Mouse (Mus musculus) granulocyte monocyte progenitor cell, adult 5-6 weeks (primary cell): ENCODE results near the gene Prickle2. TPM values are rescaled to one million over a fixed set of nuclear protein-coding genes. Genes with fewer than 3 reads are reported as not detected.

Experiments used
- ATAC-seq: replicated peaks from 2 replicates; pipeline ENCODE4 v1.8.0; 2016; ENCODE audit warnings: mild to moderate bottlenecking, moderate TSS enrichment, inconsistent platforms; ENCODE audit not compliant: poor library complexity, severe bottlenecking
- total RNA-seq, 2 experiments: library from RNA; stranded (forward) in 1 of 2; stranded (reverse) in 1 of 2; fragments of 200-712, 200-1000 nt in 1 of 2; fragments of >200 nt in 1 of 2; fragmentation: Nextera tagmentation in 1 of 2; gene quantifications; 2 replicates each; pipeline ENCODE4 v1.2.3; 2014 to 2017

The Prickle2 gene
- total RNA-seq, 2 experiments from 2014 or later, result not detected

DNA sequence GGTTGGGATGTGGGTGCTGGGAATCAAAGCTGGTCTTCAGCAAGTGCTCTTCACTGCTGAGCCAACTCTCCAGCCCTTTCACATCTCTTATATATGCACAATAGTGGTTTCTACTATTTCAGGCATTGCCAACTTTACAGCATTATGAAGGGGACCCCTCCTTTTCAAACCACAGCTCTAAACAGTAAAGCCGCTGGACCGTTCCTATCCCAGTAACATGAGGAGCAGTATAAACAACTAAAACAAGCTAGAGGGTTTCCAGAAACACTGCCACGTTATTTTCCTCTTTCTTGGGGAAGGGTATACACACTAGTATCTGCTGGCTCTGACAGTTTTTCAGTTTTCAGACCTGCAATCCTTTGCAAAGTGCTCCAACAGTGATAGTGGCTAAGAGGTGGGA, 179.7 kb downstream of the Prickle2 start:
- no peak for ATAC-seq

DNA sequence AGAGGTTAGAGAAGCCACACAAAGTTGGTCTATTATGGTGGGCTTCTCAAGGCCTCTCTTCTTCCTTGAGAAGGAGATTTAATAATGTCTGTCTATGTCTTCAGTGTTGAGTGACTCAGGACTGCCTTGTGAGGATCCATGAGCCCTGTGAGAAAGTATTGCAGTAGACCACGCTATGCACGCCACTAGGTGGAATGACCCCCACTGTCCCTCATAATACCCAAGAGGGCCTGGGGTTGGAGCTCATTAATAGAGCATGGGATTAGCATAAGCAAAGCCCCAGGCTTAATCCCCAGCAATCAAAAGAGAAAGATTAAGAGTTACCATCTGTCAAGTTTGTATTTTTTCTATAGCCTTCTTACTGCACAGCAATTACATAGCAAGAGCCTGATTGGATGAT, 180.3 kb downstream of the Prickle2 start:
- ATAC-seq, result no peak

DNA sequence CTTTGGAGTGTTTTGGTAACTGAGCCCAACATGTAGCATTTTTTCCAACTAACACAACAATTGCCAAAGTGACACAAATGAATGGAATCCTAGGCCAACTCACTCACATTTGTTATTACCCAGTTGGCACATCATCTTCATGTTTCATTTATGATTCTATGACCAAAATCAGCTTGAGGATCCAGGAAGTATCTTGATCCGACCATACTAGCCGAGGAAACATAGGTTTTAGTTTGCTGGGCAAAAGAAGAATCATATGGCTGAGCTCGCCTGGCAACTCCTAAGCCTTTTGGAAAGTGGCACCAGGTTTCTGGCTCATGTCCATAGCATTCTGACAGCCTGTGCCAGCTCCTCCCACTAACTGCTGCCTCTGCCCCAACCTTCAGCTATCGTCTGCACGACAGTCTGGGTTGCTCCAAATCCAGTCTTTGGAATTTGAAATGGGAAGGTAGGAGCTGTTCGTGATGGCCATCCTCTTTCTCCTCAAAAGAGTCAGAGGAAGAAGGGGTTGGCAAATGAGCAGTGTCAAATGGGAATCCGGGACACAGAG, 184.4 kb downstream of the Prickle2 start:
- ATAC-seq, result no peak

DNA sequence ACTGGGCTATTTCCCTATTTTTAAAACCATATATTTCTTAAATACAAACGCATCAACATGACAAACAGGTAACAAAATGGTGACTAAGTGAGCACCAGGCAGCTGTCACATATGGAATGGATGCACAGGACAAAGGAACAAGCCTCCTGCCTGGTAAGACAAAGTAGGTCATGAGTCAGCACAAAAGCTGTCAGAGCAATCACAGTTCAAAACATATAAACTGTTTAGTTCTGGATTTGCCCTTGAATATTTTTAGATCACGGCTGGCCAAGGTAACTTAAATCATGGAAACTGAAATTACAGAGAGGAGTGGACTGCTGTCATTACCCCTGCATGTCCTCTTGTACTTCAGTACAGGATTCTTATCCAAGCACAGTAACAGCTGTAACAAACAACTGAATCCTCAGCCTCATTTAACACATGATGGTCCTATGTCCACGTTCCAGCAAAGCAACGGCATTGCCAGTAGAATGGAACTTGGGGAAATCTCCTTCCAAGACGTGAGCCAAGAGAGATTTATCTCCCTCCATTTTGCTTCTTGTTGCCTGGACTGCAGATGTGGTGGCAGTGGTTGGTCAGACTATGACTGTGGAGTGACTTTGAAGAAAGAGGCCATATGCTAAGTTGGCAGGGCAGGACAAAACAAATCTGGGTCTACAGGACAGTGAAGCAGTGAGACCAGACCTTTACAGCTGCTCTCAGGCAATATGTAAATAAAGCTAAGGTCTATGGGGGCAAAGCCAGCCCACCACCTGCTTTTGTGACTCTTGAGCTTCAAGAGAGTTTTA, 185.7 kb downstream of the Prickle2 start:
- no peak for ATAC-seq

DNA sequence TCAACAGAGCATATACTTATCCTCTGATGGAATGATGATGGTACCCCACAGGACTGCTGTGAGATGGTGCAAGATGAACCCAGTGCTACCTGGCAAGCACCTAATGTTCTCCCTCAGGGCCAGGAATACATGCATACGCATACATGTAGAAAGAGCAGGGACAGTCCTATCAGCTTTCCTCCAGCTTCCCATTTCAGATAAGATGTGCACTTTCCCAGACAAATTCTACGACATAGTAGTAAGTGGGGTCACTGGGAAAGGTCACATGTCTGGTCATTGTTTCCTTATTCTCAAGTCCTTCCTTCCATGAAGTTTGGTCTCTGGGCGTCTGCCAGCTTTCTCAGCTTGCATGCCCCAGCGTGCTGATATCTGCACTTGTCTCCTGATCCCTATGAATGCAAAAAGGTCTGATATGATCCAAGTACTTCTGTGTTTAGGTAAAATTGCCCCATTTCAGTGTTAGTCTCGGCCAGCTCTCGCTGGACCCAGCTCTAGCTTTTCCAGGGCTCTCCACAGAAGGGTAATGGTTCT, 187.5 kb downstream of the Prickle2 start:
- no peak for ATAC-seq

DNA sequence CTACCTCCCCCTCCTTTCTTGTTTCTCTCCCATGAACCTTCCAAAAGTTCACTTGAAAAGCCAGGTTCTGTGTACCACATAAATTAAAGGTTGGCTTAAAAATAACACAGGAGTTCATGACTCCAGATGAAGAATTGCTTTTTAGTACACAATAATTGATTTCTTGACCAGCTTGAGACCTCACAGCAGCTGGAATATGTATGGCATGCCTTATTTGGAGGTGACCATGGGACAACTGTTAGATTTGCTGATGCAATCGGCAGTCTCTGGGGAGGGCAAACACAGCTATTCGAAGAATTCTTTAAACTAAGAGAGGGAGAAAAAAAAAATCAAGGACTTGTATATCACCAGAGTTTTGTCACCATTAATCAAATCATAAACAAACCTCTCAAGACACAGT, 189.0 kb downstream of the Prickle2 start:
- no peak for ATAC-seq

DNA sequence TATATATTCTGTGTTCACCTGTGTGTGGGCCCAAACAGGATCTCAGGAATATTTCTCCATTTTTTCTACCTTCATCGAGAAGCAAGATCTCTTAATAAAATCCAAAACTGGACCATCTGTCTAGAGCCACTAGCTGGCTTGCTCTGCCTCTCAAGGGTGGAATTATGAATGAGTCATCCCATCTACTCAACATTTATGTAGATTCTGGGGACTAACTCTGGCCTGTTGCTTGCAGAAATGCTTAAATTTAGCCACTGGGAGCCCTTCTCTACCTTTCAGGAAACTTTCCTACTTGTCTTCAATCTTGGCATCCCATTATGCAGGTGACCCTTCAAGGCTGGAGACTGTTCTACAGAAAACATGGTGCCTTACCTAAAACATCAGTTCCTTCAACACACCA, 194.0 kb downstream of the Prickle2 start:
- ATAC-seq, result no peak

DNA sequence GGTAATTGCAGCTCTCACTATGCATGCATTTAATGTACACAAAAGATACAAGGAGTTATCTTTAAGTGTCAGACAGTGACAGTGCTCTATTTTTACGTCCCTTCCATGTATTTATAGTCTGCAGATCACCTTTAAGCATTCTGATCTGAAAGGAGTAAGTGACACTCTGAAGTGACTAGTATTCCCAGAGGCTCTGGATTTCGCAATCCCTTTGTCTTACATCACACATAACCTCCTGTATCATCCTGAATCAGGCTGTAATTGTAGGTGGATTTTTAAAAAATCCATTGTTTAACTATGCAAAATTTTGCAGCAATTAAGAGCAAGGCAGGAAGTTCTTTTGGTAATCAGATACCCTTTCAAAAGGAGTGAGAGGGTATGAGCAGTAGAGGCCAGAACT, 196.2 kb downstream of the Prickle2 start:
- ATAC-seq, result no peak

DNA sequence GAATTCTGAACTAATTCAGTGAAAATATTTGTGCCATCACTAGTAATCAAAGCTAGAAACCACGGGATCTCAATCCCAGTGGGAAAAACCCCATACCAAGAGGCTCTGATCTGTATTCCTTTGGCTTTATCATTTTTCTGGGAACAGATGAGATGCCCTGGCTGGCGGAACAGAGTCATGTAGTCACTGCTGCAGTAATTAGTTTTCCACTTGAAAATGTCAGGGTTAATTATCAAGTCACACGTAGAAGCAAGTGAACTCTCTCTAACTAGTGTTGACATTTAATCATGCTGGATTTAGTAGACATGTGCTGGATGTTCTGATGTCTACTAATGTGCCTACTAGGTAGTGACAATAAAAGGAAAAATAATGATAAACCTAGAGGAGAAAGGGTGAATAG, 199.7 kb downstream of the Prickle2 start:
- no peak for ATAC-seq

DNA sequence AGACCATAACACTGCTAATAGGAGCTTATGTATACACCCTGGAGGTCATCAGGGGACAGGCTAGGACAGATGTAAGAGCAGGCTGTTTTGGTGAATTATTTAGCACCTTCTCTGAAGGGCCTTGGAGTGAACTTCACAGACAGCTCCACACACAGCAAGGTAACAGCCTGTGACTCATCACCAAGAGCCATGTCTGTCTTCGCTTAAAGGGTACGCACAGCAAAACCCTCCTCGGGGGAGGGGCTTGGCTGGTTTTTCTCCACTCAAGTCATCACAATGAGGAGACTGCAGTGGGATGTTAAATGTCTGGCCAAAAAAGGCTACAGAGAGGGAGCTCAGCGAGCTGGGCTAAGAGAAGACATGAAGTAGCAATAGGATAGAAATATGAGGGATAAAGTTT, 206.5 kb downstream of the Prickle2 start:
- no peak for ATAC-seq

DNA sequence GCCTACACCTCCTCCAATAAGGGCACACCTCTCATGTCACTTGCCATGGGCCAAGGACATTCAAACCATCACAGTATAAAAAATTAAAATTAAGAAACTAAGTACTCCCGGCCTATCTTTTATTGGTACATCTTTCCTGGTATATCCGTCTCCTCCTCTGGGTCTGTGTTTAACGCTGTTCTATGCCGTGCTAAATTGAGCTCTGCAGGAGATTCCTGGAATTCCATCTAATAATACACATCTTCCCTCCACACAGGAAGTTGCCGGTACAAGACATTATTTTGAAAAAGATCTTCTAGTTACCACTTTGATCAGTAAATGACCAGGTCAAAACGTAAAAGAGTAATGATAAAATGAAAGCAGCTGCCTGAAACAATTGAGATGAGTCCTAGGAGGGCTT, 207.4 kb downstream of the Prickle2 start:
- no peak for ATAC-seq

DNA sequence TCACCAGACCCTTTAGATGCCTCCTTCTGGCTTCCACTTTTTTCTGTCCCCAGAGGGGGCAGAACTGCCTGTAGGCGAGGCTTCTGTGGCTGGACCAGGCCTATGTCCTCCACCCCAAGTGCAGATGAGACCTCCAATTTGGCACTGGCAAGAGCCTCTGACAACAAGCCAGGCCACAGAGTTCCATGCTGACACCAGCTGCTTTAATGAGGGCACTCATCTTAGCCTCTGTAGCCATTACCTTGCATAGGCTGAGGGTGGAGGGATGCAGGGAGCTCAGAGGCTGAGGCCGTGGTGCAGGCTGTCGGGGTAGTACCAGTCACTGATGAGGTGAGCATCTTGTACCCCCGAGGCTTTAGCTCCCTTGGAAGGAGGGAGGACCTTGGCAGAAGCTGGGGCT, 208.7 kb downstream of the Prickle2 start:
- no peak for ATAC-seq

DNA sequence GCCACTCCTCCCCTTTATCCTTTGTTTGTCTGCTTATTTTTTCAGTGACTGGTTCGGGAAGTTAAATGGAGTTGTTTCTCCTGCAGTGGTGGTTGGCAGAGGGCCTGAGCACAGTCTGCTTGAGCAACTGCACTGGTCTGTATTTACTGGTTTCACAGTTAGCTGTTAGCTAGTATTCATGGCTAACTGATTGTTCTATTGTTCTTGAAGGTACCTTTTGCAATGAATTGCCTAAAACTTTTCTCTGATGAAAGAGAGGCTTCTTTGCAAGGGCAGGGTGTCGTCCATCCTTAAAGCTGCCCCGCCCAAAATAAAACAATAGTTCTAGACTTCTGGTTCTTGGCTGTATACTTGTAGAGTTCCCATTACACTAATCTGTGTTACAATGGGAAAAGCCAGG, 210.5 kb downstream of the Prickle2 start:
- no peak for ATAC-seq

DNA sequence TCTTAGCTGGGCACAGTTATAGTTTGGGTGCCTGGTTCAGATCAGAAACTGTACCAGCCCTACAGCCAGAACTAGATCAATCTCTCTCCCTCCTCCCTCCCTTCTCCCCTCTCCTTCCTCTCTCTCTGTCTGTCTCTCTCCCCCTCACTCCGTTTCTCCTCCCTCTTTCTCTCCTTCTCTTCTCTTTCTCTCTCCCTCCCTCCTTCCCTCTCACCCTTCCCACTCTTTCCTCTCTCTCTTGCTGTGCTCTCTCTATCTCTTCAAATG, 224.3 kb downstream of the Prickle2 start:
- ATAC-seq, result no peak

DNA sequence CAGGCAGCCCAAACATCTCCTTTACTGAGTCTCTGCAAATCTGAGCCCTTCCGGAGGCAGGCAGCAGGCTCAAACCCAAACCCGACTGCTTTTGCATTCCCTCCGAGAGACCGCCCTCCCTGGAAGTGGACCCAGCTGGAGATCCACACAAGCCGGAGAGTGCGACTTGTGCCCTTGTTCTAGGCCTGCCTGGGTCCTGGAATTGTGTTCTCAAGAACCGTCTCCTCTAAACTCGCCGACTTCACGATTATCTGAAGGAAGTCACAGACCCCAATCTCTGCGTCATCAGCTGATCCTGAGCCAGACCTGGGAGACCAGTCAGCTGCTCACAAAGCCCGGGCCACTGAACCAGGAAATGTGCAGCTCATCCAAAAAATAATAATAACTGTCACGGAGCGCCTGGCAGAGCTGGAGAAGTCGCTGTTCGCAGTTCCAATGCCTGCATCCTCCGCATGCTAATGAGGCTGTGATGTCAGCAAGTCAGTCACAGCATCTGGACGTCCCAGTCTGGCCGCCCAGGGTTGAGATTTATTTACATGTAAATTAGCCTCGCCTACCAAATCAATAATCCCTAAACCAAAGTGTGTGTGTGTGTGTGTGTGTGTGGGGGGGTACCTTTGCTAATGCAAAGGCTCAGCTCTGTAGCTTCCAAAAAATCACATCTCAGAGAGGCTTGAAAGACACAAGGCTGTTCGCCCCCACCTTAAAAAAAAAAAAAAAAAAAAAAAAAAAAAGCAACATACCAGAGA, 224.8 kb downstream of the Prickle2 start:
- ATAC-seq, result peak; percentile 30; the same call in 1 of the 2 replicates

DNA sequence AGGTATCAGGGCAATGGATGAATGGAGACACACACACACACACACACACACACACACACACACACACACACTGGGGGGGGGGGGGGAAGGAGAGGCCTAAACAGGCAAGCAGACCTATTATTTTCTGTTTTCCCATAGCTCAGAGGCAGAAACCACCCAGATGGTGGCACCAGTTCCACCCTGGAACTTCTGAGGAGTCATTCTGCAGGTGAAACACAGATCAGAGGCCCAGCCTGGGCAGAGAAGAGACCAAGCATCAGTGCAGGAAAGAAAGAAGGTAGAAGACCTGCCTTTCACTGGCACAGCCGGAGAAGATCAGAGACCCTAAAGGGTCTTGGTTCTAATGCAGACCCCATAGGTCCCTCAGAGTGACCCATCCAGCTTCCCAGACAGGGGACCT, 227.3 kb downstream of the Prickle2 start:
- ATAC-seq, result no peak

DNA sequence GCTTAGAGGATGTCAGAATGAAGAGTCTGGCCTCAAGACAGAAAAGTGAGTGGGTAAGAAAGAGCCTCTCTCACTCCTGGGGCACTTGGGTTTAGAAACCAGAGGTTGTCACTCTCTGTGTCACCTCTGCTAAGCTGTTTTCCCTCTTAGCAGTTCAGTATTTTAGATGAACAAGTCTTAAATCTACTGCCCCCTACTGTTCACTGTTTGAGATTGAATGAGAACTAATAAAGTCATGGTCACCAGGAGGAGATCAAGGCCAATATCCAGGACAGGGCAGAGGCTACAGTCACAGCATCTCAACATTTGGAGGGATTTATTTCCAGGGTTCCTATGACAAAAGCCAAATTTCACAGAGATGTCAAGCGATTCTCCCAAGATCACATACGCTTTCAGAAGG, 228.3 kb downstream of the Prickle2 start:
- ATAC-seq, result 0 out of 2 replicates have a peak, but pooled peaks have one; percentile 27

DNA sequence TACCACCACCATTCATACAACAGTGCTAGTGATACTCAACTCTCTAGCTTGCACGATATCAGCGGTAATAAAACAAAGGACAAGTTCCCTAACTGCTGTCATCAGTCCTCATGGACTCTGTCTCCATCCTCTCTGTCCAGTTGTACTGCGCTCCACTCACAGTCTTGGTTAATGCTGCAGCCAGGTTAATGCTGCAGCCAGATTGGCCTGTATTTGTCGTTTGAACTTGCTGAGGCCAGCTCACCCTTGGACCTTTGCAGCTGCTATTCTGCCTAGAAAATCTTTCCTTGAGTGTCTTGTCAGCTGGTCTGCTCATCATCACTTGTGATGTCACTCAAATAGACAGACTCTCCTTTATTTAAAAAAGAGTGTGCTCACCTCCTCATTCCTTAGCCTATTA, 236.5 kb downstream of the Prickle2 start:
- ATAC-seq, result no peak

DNA sequence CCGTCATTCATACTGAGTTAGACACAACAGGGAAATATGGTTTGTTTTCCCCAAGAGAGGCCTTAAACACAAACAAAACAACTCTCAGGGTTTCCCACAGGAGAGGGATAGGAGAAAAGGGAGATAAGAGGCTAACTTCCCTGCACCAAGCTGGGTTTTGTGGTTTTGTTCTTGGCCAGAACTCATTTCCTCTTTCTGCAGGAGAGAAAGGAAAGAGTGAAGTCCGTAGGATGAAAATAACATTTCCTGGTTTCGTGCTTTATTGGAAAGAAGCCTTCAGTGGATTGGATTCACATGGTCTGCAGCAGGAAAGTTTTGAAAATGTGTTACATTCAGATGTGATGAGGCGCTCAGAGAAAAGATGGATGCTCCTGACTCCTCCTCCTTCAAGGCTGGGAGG, 237.1 kb downstream of the Prickle2 start:
- peak; percentile 83 for ATAC-seq

DNA sequence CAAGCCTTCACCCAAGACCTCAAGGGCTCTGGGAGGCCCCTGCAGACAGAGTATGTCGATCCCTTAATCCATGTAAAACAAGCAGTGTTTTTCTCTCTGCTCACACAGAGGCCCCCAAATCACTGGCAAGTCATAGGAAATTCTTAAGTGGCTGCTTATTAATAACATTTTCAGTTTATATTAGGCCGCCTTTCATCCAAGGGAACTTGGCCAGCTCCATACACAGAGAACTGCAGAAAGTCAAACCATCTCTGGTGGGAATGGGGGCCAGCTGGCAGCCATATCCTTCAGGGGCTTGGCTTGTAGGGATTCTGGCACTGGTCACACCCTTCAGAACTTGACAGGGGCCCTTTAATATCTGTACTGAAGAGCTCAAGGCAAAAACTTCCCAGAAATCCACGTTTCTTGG, 237.6 kb downstream of the Prickle2 start:
- no peak for ATAC-seq

DNA sequence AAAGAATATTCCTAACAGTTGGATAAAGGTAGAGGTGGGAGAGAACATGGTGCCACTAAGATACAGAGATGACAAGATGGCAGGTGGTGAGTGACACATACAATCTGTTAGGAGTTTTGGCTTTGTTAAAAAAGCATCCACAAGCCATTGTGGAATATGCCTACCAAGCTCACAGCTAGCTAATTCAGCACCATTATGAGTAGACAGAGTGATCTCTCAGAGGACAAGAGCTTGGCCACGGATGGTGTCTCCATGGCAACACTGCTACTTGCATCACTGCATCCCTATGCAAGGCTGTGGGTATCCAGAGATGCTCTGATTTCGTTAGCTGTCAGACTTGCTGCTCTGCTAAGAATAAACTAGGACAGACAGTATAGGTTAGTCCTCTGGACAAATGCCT, 238.6 kb downstream of the Prickle2 start:
- ATAC-seq, result no peak

DNA sequence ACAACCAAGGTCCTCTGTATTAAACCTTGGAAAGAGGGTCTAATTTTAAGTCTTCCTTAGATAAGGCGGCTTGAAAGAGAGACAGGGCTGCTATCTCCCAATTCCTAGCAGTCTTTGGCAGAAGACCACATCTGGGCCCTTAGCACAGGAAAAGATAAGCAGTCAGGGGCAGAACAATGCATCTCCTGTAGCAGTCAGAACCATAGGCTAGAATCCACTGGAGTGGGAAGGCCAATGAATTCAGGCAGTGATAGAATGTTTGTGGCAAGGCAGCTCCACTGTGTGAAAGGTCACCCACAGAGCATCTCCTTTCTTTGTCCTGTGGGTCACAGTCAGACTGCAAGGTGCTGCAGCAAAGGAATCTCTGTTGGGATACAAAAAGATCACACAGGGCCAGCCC, 240.3 kb downstream of the Prickle2 start:
- ATAC-seq, result no peak
